Mouse (Mus musculus) midbrain, embryonic 11.5 days (tissue): Measurements from ENCODE around the gene Adgrl3. TPM values are rescaled to one million over a fixed set of nuclear protein-coding genes. Genes with fewer than 3 reads are reported as not detected.

Experiments
- ATAC-seq: fragments of 200-750 bp; cut with Nextera tagmentation; 2 replicates; pipeline ENCODE4 v1.8.0; 2017; ENCODE audit warnings: moderate TSS enrichment, moderate library complexity; ENCODE audit not compliant: low FRiP score
- DNase-seq: peaks from one replicate; pipeline ENCODE4 v3.0.0; 2015; ENCODE audit warnings: low spot score; ENCODE audit errors: missing footprints
- H3K27ac ChIP-seq: fragments of 300-500 bp; sonication (generic); 2 replicates; pipeline ENCODE4 v1.5.1; 2014; ENCODE audit warnings: low read depth, low read length
- H3K27me3 ChIP-seq: fragments of 300-500 bp; sonication (generic); 2 replicates; pipeline ENCODE4 v1.6.1; 2014; ENCODE audit warnings: mild to moderate bottlenecking, low read length, moderate library complexity, mixed read lengths; ENCODE audit not compliant: control insufficient read depth, insufficient read depth
- H3K36me3 ChIP-seq: fragments of 300-500 bp; sonication (generic); 2 replicates; pipeline ENCODE4 v1.6.1; 2014; ENCODE audit warnings: mild to moderate bottlenecking, low read length, moderate library complexity, mixed read lengths; ENCODE audit not compliant: control insufficient read depth, insufficient read depth
- H3K4me1 ChIP-seq: fragments of 300-500 bp; sonication (generic); 2 replicates; pipeline ENCODE4 v1.6.1; 2014; ENCODE audit warnings: low read length; ENCODE audit not compliant: control insufficient read depth, insufficient read depth
- H3K4me2 ChIP-seq: fragments of 300-500 bp; sonication (generic); 2 replicates; pipeline ENCODE4 v1.6.1; 2014; ENCODE audit warnings: mild to moderate bottlenecking, moderate library complexity
- H3K4me3 ChIP-seq: fragments of 300-500 bp; sonication (generic); 2 replicates; pipeline ENCODE4 v1.5.1; 2014; ENCODE audit warnings: low read depth, low read length
- H3K9ac ChIP-seq: fragments of 300-500 bp; sonication (generic); 2 replicates; pipeline ENCODE4 v1.6.1; 2014; ENCODE audit warnings: low read length
- H3K9me3 ChIP-seq: fragments of 300-500 bp; sonication (generic); 2 replicates; pipeline ENCODE4 v1.6.1; 2016; ENCODE audit warnings: low read length; ENCODE audit not compliant: control insufficient read depth
- WGBS: fragments of 180-500 bp; shearing (Covaris S2); extraction: QIAGEN DNeasy Blood & Tissue Kit; methylation state at CpG from one replicate; pipeline ENCODE4 v1.1.7; 2014; 5-methylcytosine and 5-hydroxymethylcytosine counted together
- polyA plus RNA-seq: library from polyadenylated mRNA; unstranded; fragments of >200 nt; fragmentation: Nextera tagmentation; extraction: Ambion mirVana; gene quantifications from 2 replicates; pipeline ENCODE4 v1.2.1, GENCODE M21; 2014

The Adgrl3 gene
- polyA plus RNA-seq, 1 experiment from 2014 or later: 18.9 TPM

GRCm38 (mm10) chr5:81364198-81364643 lies 344.3 kb downstream of the Adgrl3 start:
- H3K9me3 ChIP-seq: no peaks in the 10 kb centered on the region

GRCm38 (mm10) chr5:81365250-81365649 lies 345.3 kb downstream of the Adgrl3 start:
- no peaks in the 10 kb centered on the region for H3K27me3 ChIP-seq
- H3K4me1 ChIP-seq: no peaks in the 10 kb centered on the region
- WGBS: 63% methylated on average over 2 of the region's 2 CpGs
- DNase-seq: peak; percentile 74
- no peak for ATAC-seq
- H3K9ac ChIP-seq: no peak overlapping the region
- H3K4me3 ChIP-seq: no peak overlapping the region
- no peaks in the 10 kb centered on the region for H3K9me3 ChIP-seq
- no peak overlapping the region for H3K27ac ChIP-seq
- no peaks in the 10 kb centered on the region for H3K36me3 ChIP-seq
- H3K4me2 ChIP-seq: no peak overlapping the region

More at GRCm38 (mm10) chr5:81364198-81364643, 344.3 kb downstream of the Adgrl3 start:
- H3K27ac ChIP-seq: no peak overlapping the region
- peak; percentile 69 for DNase-seq
- no peak for ATAC-seq
- H3K9ac ChIP-seq: no peak overlapping the region
- H3K27me3 ChIP-seq: no peaks in the 10 kb centered on the region
- no peaks in the 10 kb centered on the region for H3K36me3 ChIP-seq
- WGBS: 93% methylated on average over 8 of the region's 8 CpGs
- H3K4me2 ChIP-seq: no peak overlapping the region
- no peak overlapping the region for H3K4me3 ChIP-seq
- no peaks in the 10 kb centered on the region; the same call in 1 of the 2 replicates for H3K4me1 ChIP-seq

GRCm38 (mm10) chr5:81370126-81370850 lies 350.4 kb downstream of the Adgrl3 start:
- H3K4me2 ChIP-seq: no peak overlapping the region
- no peak overlapping the region for H3K27ac ChIP-seq
- H3K4me1 ChIP-seq: no peaks in the 10 kb centered on the region
- DNase-seq (no peak), ATAC-seq (no peak)
- no peaks in the 10 kb centered on the region for H3K9me3 ChIP-seq
- H3K27me3 ChIP-seq: no peaks in the 10 kb centered on the region
- no peak overlapping the region for H3K4me3 ChIP-seq
- no peak overlapping the region for H3K9ac ChIP-seq
- no peaks in the 10 kb centered on the region for H3K36me3 ChIP-seq
- 94% methylated on average over 10 of the region's 10 CpGs for WGBS

- ATAC-seq: no peak
- 84% methylated on average over 7 of the region's 7 CpGs for WGBS
- no peaks in the 10 kb centered on the region for H3K36me3 ChIP-seq
Measured at GRCm38 (mm10) chr5:81375992-81376391, 356.1 kb downstream of the Adgrl3 start.

GRCm38 (mm10) chr5:81405582-81406143 lies 385.7 kb downstream of the Adgrl3 start:
- no peaks in the 10 kb centered on the region for H3K36me3 ChIP-seq
- no peak overlapping the region for H3K9ac ChIP-seq
- ATAC-seq (peak; percentile 69), DNase-seq (peak; percentile 82)
- H3K4me1 ChIP-seq: peaks cover 2% of the 10 kb centered on the region; the same call in 1 of the 2 replicates
- WGBS: 8% methylated on average over 1 of the region's 1 CpGs
- H3K27ac ChIP-seq: no peak overlapping the region
- no peak overlapping the region for H3K4me3 ChIP-seq
- no peaks in the 10 kb centered on the region for H3K27me3 ChIP-seq
- H3K4me2 ChIP-seq: no peak overlapping the region
- no peaks in the 10 kb centered on the region for H3K9me3 ChIP-seq

More at GRCm38 (mm10) chr5:81375992-81376391, 356.1 kb downstream of the Adgrl3 start:
- H3K4me1 ChIP-seq: no peaks in the 10 kb centered on the region
- no peak overlapping the region for H3K4me2 ChIP-seq
- no peak overlapping the region for H3K9ac ChIP-seq
- H3K4me3 ChIP-seq: no peak overlapping the region
- H3K27me3 ChIP-seq: no peaks in the 10 kb centered on the region
- H3K27ac ChIP-seq: no peak overlapping the region
- no peak for DNase-seq
- H3K9me3 ChIP-seq: no peaks in the 10 kb centered on the region

GRCm38 (mm10) chr5:81417326-81417725 lies 397.4 kb downstream of the Adgrl3 start:
- DNase-seq (peak; percentile 81), ATAC-seq (peak; percentile 38; the same call in 1 of the 2 replicates)
- 39% methylated on average over 3 of the region's 3 CpGs for WGBS
- Histone ChIP-seq H3K4me2 (no peak overlapping the region), H3K4me1 (no peaks in the 10 kb centered on the region), H3K9me3 (no peaks in the 10 kb centered on the region), H3K36me3 (no peaks in the 10 kb centered on the region), H3K27me3 (no peaks in the 10 kb centered on the region), H3K27ac (no peak overlapping the region), H3K4me3 (no peak overlapping the region), H3K9ac (no peak overlapping the region)

GRCm38 (mm10) chr5:81427393-81427792 lies 407.5 kb downstream of the Adgrl3 start:
- H3K4me3 ChIP-seq: no peak overlapping the region
- DNase-seq: peak; percentile 37
- H3K36me3 ChIP-seq: no peaks in the 10 kb centered on the region
- ATAC-seq: no peak
- no peak overlapping the region for H3K4me2 ChIP-seq
- H3K9me3 ChIP-seq: no peaks in the 10 kb centered on the region
- no peak overlapping the region for H3K9ac ChIP-seq
- no peaks in the 10 kb centered on the region for H3K27me3 ChIP-seq
- no peaks in the 10 kb centered on the region for H3K4me1 ChIP-seq
- 90% methylated on average over 5 of the region's 5 CpGs for WGBS
- H3K27ac ChIP-seq: no peak overlapping the region

- H3K4me1 ChIP-seq: no peaks in the 10 kb centered on the region
- ATAC-seq (no peak), DNase-seq (no peak)
- H3K9me3 ChIP-seq: no peaks in the 10 kb centered on the region
- H3K4me3 ChIP-seq: no peak overlapping the region
- H3K4me2 ChIP-seq: no peak overlapping the region
- no peaks in the 10 kb centered on the region for H3K36me3 ChIP-seq
- no peak overlapping the region for H3K27ac ChIP-seq
- no peaks in the 10 kb centered on the region for H3K27me3 ChIP-seq
- no peak overlapping the region for H3K9ac ChIP-seq
- WGBS: 91% methylated on average over 3 of the region's 3 CpGs
Measured at GRCm38 (mm10) chr5:81436375-81436774, 416.4 kb downstream of the Adgrl3 start.

- WGBS: 51% methylated on average over 5 of the region's 5 CpGs
- Histone ChIP-seq H3K36me3 (no peaks in the 10 kb centered on the region), H3K4me2 (no peak overlapping the region), H3K9me3 (no peaks in the 10 kb centered on the region; the same call in 1 of the 2 replicates), H3K4me1 (no peaks in the 10 kb centered on the region), H3K27ac (no peak overlapping the region), H3K4me3 (no peak overlapping the region), H3K9ac (no peak overlapping the region), H3K27me3 (no peaks in the 10 kb centered on the region)
- ATAC-seq (no peak), DNase-seq (no peak)
Measured at GRCm38 (mm10) chr5:81442150-81442549, 422.2 kb downstream of the Adgrl3 start.
